Mouse (Mus musculus): ENCODE results near the gene Cyp2a12. TPM values are rescaled to one million over a fixed set of nuclear protein-coding genes. Genes with fewer than 3 reads are reported as not detected.

Gene Cyp2a12
- polyA plus RNA-seq, 1 experiment from 2014 or later, result not detected

Other genes starting within 250 kb of the Cyp2a12 start
- gene Cyp2g1, start 220.2 kb upstream of the Cyp2a12 start, polyA plus RNA-seq (2016; fragmentation: Nextera tagmentation; extraction: Ambion mirVana), result not detected in 2 replicates
- gene Cyp2a5, start 193.8 kb upstream of the Cyp2a12 start, polyA plus RNA-seq (2016; fragmentation: Nextera tagmentation; extraction: Ambion mirVana), result 0.27 TPM in 1 of 2 replicates, not detected in the other
- gene Cyp2a22, start 89.7 kb upstream of the Cyp2a12 start, polyA plus RNA-seq (2016; fragmentation: Nextera tagmentation; extraction: Ambion mirVana), result not detected in 2 replicates
- not detected in 2 replicates for gene Cyp2f2, start 90.8 kb downstream of the Cyp2a12 start, polyA plus RNA-seq (2016; fragmentation: Nextera tagmentation; extraction: Ambion mirVana)
- gene Cyp2t4, start 124.6 kb downstream of the Cyp2a12 start, polyA plus RNA-seq (2016; fragmentation: Nextera tagmentation; extraction: Ambion mirVana), result 0.11 and 0.15 TPM in 2 replicates
- gene Egln2, start 137.7 kb downstream of the Cyp2a12 start, polyA plus RNA-seq (2016; fragmentation: Nextera tagmentation; extraction: Ambion mirVana), result 99.6 TPM in 2 replicates
- 97.7 and 100 TPM in 2 replicates for gene Rab4b, start 149.8 kb downstream of the Cyp2a12 start, polyA plus RNA-seq (2016; fragmentation: Nextera tagmentation; extraction: Ambion mirVana)
- 0.42 TPM in 2 replicates for gene Gm21983, start 152.0 kb downstream of the Cyp2a12 start, polyA plus RNA-seq (2016; fragmentation: Nextera tagmentation; extraction: Ambion mirVana)
- 4.8 and 5.8 TPM in 2 replicates for gene Mia, start 152.1 kb downstream of the Cyp2a12 start, polyA plus RNA-seq (2016; fragmentation: Nextera tagmentation; extraction: Ambion mirVana)
- gene BC024978, start 166.7 kb downstream of the Cyp2a12 start, polyA plus RNA-seq (2016; fragmentation: Nextera tagmentation; extraction: Ambion mirVana), result 3.7 TPM in 2 replicates
- 259 and 260 TPM in 2 replicates for gene Snrpa, start 167.2 kb downstream of the Cyp2a12 start, polyA plus RNA-seq (2016; fragmentation: Nextera tagmentation; extraction: Ambion mirVana)
- 8.2 and 10.4 TPM in 2 replicates for gene Itpkc, start 199.6 kb downstream of the Cyp2a12 start, polyA plus RNA-seq (2016; fragmentation: Nextera tagmentation; extraction: Ambion mirVana)
- gene Coq8b, start 203.9 kb downstream of the Cyp2a12 start, polyA plus RNA-seq (2016; fragmentation: Nextera tagmentation; extraction: Ambion mirVana), result 19.5 and 20.5 TPM in 2 replicates
- 62.3 and 67.8 TPM in 2 replicates for gene Numbl, start 229.4 kb downstream of the Cyp2a12 start, polyA plus RNA-seq (2016; fragmentation: Nextera tagmentation; extraction: Ambion mirVana)

Data from neural tube, embryonic 12.5 days (tissue).